Mouse (Mus musculus) lung, postnatal 14 days (tissue): ENCODE measurements at regions not wholly inside any gene's neighbourhood (a gene's known extent, or its start where the extent isn't known, plus 50 kb on each side); places are given as distances from the start of the nearest gene placed in this dataset.
"Not testable (repeated sequence)": the region's sequence is repeated elsewhere in the genome, so short reads cannot be mapped to it uniquely, and the experiment has no call there.

Source experiments
- DNase-seq: peaks from one replicate; pipeline ENCODE4 v3.0.0; 2021

DNA sequence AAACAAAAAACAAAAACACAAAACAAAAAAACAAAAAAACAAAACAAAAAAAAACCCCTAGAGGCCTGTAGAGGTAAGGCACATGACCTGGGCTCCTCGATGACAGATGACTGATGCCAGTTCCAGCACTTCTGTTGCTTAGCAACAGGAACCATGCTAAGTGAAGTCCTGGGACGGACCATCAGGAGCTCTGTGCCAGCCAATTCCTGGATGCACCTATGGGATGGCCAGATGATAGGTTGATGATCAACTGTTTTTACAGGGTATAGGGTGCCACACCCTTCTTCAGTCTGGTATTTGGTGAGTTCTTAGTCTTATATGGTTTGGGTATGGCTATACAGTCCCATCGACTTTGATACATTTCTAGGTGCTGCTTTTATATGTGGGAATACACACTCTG is 209.9 kb downstream of the Med10 start:
- no peak for DNase-seq

DNA sequence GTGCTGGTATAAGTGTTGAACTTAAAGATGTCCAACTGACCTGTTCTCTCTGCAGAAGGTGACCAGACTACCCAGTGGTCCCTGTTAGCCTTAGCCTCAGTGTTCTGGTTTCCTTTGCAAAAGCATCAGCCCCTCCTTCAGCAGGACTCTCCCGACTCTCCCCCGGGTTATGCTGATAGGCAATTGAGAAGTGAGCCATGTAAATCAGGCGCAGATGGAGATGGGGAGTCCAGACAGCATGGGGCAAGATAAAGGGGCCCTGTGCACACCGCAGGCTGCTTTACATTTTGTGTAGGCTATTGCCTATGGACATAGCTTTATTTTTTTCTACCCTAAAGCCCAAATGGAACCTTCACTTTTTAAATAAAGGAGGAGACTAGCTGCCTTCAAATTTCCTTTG is 213.0 kb downstream of the Med10 start:
- no peak for DNase-seq

DNA sequence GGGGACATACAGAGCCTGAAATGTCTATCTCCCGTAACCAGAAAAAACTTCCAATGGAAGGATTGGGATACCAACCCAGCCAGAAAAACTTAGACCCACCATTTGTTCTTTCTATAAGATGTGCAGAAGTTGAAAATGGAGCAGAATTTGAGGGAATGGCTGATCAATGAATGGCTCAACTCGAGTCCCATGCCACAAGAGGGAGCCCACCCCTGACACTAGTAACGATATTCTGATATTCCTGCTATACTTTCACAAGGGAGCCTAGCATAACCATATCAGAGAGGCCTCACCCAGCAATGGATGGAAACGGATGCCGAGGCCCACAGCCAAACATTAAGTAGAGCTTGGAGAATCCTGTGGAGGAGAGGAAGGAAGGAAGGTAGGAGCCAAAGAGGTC is 215.3 kb downstream of the Med10 start:
- no peak for DNase-seq

DNA sequence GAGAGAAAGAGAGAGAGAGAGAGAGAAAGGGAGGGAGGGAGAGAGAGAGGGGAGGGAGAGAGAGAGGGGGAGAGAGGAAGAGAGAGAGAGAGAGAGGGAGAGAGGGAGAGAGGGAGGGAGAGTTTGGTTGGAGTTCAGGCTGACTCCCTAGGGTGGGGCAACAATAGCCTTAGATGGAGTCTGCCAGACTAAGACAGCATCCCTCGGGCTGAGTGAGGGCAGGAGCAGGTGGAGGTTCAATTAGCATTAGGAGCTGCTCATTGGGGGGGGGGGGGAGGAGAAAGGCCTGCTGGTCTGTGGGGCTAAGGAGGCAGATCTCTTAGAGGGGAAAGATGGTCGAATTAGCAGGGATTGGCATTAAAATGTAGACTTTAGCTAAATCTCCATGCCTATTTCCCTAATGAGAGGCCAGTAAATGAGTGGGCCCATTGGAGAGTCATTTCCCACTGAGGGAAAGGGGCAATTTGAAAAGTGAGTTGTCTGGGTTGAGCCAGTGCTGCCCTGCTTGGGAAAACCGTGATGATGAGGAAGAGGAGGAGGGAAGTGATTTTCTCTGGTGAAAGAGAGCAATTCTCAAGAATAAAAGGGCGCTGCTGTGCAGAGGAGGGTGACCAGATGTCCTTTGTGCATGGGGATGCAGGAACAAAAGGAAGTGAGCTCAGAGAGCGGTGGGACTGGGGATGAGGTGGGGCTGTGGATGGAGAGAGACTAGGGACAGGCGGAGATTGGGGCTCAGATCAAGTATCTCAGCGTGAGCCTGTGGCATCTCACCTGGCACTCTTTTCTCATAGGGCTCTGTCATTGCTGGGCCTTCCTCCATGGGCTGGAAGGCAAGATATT is 218.0 kb downstream of the Med10 start:
- DNase-seq: no peak

DNA sequence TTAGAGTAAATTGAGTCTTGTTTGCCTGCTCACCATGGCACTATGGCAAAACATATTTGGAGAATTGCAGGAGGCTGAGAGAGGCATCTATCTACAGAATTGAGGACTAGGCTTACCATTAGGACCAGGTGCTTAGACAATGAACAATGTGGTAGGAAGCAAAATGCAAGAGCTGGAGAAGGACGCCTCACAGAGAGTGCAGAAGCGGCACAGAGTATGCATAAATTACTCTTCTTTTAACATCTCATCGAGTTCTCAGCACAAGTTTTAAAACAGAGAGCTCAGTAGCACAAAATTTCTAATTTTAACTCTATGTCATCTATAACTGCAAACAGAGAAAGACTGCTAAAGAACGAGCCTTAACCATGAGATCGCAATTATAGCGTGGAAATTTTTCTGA is 231.1 kb downstream of the Med10 start:
- DNase-seq: no peak

DNA sequence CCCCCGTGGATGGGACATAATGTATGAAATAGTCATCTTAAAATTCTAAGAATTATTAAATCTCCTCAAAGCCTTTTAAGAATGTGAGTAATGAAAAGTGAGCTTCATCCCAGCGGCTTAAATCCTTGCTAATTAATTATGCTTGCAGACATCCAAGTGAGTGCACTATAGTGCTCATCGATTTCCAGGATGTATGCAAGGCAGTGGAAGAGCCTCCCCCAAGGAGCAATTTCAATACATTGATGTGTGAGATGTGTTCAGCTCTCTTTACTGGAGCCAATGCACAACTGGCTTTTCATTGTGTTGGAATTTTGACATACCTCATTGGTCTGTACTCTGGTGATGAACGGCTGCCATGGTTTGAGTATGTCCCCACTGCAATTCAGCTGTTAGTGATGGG is 231.6 kb downstream of the Med10 start:
- DNase-seq: no peak

DNA sequence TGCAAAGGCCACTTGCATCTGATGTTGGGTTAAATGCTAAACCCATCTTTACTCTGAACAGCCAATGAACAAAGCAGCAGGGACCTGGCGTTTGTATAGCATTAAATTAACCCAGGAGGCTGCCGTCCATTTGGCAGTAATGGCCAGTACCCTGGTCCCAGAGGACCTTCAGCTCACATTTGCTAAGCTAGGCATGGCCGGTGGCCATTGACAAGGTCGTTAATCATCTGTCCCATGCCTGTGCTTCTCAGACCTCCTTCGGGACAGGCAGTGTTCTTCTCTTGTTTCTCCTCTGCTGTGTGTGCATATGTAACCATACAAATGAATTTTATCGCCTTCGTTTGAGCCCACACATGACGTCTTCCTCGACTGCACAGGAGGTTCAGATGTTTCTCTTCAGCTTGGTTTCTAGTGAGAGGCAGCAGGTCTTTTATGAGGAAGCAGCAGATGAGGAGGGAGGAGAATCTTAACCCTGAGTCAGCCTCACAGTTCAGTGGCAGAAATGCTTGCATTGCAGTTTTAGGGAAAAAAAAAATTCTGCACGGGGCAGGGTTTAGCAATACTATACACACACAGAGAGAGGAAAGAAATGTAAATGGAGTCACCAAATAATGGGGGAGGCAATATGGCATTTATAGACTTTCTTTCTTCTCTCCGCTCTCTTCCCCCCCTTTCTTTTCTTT is 235.9 kb downstream of the Med10 start:
- DNase-seq: no peak

DNA sequence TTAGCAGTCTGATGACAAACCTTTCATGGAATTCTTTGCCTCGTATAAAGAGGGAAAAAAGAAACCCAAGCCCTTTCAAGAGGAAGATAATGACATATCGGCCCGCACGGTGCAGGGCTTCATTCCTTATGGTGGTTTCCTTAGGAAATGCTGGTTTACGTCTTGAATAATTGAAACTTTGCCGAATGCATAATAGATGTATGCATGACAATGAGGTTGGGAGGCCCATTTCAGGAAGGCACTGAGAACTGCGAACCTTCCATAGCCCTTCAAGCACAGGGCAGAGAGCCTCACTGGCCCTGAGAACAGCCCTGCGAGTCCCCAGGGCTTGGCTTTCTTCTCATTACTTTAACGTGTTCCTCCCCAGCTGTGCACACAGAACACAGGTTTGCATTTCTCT is 255.7 kb downstream of the Med10 start:
- DNase-seq: no peak

DNA sequence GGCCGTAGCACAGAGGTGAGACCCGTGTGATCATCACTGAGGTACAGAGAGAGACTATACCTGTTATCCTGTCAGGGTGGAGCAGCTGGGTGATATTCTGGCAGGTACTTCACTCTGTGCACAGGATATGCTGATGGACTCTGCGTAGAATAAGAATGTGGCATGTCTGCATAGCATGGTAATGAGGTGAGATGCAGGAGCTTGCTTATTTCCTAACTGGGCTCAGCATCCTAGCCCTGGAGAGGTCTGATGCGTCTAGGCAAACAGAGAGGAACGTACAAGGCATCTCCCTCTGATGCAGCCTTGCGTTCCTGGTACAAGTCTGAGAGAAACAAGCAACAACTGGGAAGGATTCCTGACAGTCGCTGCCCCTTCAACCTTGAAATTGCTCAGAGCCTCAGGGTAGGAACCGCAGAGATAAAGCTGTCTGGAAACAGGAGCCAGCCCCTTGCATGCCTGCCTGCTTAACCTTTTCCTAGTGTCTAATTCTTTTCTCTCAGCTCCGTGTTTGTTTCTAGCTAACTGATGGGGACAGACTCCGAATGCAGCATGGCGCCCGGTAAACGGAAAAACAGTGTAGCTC is 259.3 kb downstream of the Med10 start:
- DNase-seq: no peak

DNA sequence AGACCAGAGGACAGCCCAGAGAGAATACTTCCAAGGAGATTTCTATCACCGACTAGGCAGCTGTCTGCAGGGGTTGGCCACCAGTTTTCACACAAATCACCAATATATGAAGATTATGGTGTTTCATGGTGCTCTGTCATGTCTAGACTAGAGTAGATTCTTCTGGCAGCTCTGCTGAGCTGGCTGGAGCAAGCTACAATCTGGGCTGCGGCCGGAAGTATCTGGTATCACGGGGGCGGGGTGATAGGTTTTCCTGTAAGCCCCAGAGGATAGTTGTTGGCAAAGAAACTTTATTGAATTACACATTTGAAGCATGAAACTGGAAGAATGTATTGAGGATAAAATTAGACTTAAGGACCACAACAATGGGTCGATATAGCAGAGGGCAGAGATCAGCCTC is 271.5 kb downstream of the Med10 start:
- DNase-seq: no peak

DNA sequence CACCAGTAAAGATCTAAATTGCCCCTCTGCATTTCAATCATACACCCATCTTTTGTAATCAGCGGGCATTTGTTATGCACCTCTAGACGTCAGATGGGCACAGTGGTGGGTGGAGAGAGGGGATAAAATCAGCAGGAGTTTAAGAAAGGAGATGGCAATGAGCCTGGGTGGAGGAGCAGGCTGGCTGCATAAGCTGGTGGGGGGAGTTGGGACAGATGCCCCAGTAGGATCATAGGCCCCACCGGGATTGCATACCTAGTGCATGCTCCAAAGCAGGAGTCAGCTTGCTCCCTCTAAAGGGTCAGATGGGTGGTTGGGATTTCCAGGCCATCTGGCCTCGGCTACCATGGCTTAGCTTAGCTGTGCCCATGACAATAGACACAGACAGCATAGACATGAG is 273.2 kb downstream of the Med10 start:
- no peak for DNase-seq

DNA sequence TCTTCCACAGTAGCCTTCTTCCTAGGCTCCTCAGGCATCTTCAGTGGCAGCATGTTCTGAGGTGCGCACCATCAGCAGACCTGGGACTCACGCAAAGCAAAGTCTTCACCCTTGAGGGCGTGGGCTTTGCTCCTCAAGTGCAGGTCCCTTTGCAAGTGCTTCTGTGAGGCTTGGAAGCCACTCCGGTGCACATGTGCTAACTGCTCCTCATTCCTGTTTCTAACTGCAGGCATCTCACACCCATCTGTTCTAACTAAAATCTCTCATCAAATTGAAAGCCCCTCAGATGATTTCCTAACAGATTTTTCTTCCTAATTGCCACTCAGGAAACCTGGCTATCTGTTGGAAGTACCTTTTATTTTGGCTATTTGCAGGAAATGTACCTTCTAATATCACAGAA is 278.9 kb downstream of the Med10 start:
- no peak for DNase-seq

DNA sequence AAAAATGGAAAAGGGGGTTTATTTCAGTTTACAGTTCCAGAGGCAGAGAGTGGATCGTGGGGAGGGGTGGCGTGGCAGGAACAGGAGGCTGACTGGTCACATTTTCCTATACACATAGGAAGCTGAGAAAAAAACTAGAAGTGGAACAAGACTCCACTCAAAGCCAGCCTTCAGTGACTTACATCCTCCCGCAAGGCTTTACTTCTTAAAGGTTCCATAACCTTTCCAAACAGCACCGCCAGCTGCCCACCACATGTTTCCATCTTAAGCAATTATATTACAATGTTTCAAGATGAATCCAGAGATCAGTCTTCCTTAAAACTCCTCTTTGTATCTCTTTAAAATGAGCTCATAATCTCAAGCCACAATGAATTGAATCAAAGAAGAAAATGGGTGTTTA is 290.7 kb downstream of the Med10 start:
- DNase-seq: no peak

DNA sequence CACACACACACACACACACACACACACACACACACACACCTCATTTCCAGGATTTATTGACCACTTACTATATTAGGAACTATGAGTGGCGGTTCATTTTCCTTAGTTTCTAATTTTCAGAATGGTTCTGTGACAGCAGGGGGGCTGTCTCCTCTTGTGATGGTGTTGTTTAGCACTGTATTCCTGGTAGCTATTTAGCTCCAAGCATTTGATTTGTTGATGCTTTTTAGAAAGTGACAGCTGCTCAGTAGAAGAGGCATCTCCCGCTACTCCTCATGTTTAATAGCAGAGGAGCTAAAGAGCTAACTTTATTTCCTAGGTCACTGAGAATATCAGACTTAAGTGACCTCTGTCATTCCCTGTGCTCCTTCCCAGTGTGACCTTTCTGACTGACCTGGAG is 291.8 kb downstream of the Med10 start:
- no peak for DNase-seq

DNA sequence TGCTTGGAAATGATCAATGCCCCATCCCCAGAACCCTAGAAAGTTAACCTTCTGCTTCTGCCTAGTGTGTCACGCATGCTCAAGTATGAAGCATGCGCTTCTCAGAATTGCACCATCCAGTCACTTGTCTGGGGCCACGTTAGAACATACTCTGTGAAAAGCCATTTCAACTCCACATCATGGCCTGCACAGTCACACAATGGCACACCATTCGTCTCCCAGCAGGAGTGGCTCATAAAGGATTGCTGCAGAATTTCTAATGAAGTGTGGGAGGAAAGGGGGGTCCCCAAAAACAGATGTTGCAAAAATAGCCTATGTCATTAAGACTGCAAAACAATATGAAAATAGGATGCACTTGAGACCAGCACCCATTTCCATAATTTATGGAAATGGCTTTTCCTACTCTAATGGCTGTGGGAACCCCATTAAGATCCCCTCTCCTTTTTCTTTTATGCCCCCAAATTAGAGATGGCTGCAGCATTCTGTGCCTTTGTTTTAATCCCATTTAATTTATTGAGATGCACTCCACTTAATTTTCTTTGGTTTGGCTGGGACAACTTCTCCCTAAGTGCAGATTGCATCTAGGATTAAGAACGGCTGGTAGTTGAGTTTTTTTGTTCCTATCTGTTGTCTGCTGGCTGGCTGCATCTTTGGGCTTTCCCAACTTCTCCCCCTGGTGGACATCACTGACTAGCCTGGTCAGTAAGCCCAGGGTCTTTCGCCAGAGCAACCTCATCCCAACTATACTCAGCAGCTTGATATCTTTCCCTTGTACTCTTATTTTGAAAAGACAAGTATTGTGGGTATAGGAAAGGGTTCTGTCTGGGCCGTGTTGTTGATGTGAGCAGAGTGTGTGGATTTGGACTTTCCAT is 294.5 kb downstream of the Med10 start:
- no peak for DNase-seq

DNA sequence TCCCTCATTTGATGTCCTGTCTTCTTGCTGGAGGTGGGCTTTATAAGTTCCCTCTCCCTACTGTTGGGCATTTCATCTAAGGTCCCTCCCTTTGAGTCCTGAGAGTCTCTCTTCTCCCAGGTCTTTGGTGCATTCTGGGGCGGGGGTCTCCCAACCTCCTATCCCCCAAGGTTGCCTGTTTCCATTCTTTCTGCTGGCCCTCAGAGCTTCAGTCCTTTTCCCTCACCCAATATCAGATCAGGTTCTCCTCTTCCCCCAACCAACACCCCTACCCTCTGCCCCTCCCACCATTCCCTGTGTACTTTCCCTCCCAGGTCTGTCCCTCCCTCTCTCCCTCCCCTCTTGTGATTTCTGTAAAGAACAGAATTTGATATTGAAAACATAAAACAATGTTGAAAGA is 297.9 kb downstream of the Med10 start:
- DNase-seq: not testable (repeated sequence)

DNA sequence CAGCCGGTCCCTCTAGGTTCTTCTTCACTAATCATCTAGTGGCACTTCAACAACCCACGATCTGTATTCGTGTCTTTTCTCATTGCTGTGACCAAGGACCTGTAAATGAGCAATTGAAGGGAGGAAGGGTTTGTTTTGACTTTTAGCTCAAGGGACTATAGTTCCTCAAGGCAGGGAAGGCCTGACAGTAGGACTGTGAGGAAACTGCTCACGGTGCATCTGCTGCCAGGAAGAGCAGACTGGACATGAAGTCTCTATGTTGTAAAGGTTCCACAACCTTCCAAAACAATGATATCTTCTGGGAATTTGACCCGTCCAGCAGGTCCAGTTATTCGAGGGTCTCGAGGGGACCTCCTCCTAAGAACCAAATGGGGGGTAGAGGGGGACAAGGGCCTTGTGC is 300.8 kb downstream of the Med10 start:
- no peak for DNase-seq

DNA sequence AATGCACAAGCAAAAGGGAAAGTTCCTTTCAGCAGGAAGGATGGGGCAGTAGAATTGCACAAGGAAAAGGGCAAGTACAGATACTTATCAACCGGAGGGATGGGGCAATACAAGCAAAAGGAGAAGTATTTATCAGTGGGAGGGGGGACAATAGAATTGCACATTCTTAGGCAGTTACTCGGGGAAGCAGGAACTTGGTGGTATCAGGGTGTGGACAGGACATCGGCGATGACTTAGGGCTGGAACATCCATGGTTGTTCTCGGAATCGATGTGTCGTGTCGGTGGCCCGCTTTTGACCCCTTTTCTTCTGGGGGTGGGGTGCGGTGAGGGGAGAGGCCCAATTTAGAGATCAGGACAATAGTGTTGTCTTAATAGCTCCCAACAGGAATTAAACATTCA is 301.3 kb downstream of the Med10 start:
- DNase-seq: not testable (repeated sequence)

DNA sequence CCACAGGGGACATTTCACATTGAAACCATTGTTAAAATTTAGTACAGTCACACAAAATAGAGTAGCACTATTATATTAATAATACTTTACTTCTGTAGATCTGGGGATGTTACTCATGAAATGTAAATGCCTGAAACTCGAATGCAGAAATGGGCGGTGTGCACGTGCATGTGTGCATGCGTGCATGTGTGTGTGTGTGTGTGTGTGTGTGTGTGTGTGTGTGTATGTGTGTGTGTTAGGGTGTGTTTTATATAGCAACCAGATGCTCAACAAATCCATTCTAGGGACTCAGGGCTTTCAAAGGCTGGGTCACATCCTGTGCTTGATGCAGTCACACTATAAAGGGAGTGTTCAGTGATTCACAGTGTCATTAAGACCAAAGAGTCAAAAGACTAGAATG is 301.7 kb downstream of the Med10 start:
- no peak for DNase-seq

DNA sequence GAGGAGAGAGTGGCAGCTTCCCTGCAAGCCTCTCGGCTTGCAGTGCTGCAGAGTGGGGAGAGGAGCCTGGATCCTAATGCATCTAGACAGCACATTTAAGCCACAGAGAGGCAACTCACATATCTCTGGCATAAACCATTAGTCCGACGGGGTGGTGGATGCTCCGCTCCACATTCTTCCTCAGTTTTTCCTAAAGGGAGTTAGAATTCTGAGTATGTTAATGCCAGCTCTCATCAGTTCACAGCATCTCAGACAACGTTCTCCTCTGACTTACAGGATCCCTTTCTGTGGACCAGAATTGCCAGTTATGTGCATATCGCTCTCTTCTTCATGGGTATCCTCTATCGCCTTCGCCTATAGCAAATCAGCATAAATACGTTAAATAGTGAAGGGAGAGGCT is 313.4 kb downstream of the Med10 start:
- DNase-seq: no peak

DNA sequence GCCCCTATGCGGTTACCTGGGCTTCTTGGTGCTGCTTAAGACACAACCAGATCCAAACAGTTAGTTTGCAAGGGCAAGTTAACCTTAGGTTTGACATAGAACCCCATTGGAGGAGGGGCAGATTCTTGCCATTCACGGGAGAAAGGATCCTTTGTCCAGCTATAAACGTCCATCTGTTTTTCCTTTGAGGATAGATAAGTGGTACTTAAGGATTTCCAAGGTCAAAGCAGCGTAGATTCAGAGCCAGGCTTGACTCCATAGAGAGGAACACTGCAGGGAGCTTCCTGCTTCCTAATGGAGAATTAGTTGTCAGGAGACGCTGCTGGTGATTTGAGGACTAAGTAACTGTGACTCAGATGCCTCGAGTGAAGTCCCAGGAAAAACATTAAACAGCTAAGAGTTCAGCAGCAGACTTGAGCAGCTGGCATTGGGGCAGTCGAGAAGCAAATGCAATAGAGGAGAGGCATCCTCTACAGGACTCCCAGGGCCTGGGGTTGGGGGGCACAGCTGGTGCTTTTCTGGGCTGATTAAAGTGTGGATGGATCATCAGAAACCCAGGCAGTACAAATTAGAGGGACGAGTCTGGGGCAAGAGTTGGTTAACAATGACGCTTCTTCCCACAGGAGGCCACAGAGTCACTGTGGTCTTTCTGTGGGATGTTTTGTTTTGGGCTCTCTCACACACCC is 322.8 kb downstream of the Med10 start:
- no peak for DNase-seq

DNA sequence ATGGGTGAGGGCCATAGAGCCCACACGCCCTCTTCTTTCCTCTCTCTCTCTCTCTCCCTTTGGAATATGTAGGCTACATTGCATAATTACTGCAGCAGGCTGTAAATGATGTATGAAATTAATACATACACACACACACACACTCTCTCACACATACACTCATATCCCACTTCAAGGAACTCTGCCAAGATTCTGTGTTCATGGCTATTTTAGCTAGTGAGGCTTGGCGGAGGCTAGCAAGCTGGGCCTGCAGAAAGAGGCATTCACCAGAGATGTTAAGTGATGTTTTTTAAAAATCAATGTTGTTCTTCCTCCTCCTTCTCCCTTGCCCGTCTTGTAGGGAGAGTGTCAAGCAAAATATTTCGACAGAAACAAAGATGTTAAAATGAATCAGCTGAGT is 325.1 kb downstream of the Med10 start:
- DNase-seq: no peak

DNA sequence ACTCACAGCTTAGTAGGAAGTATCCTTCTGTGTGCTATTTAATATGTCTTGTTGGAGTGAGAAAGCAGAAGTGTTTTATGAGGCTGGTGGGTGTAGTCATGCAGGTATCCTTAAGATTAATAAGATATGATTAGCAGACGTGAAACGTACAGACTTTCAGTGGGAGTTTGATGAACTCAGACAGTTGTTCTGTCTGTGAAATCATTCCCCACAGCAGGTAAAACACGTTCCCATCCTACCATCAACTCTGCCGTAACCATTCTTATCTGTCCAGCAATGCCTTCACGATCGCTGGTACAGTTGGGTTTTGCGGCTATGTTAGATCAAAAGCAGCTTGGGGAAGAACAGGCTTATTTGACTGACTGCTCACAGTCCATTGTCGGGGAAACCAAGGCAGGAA is 332.3 kb downstream of the Med10 start:
- DNase-seq: no peak
